Mouse (Mus musculus): ENCODE results near the gene Fry. TPM values are rescaled to one million over a fixed set of nuclear protein-coding genes. Genes with fewer than 3 reads are reported as not detected.

The Fry gene
- polyA plus RNA-seq, 1 experiment from 2014 or later = 32.5 TPM

GRCm38 (mm10) chr5:150417223-150417622 is 298.8 kb downstream of the Fry start:
- Histone ChIP-seq H3K9me3 (replicated peaks; ENCODE audit: control insufficient read depth, low read length) (peaks cover 11% of the 10 kb centered on the region), H3K4me3 (ENCODE audit: low read depth, low read length) (no peak overlapping the region), H3K9ac (ENCODE audit: low read depth, low read length) (no peak overlapping the region), H3K27ac (ENCODE audit: low read depth, low read length) (no peak overlapping the region), H3K36me3 (ENCODE audit: control insufficient read depth, insufficient read depth, low read length) (peaks cover 29% of the 10 kb centered on the region), H3K4me1 (ENCODE audit: control insufficient read depth, insufficient read depth, low read length) (peaks cover 7% of the 10 kb centered on the region; the same call in 1 of the 2 replicates), H3K4me2 (no peak overlapping the region), H3K27me3 (ENCODE audit: control insufficient read depth, insufficient read depth, low read length) (no peaks in the 10 kb centered on the region)
- no peak for ATAC-seq (replicated peaks; ENCODE audit: insufficient number of reproducible peaks, low FRiP score, low TSS enrichment)
- 92% methylated on average over 2 of the region's 2 CpGs for WGBS (ENCODE audit: insufficient replicate concordance)

GRCm38 (mm10) chr5:150418035-150418434 is 299.6 kb downstream of the Fry start:
- no peak; the same call in 1 of the 2 replicates for ATAC-seq (replicated peaks; ENCODE audit: insufficient number of reproducible peaks, low FRiP score, low TSS enrichment)
- Histone ChIP-seq H3K27ac (ENCODE audit: low read depth, low read length) (no peak overlapping the region), H3K27me3 (ENCODE audit: control insufficient read depth, insufficient read depth, low read length) (no peaks in the 10 kb centered on the region), H3K4me1 (ENCODE audit: control insufficient read depth, insufficient read depth, low read length) (peaks cover 7% of the 10 kb centered on the region; the same call in 1 of the 2 replicates), H3K9me3 (replicated peaks; ENCODE audit: control insufficient read depth, low read length) (peaks cover 11% of the 10 kb centered on the region), H3K9ac (ENCODE audit: low read depth, low read length) (no peak overlapping the region), H3K36me3 (ENCODE audit: control insufficient read depth, insufficient read depth, low read length) (peaks cover 36% of the 10 kb centered on the region), H3K4me3 (ENCODE audit: low read depth, low read length) (no peak overlapping the region), H3K4me2 (no peak overlapping the region)
- WGBS (ENCODE audit: insufficient replicate concordance) = 30% methylated on average over 6 of the region's 6 CpGs

- 82% methylated on average over 5 of the region's 5 CpGs for WGBS (ENCODE audit: insufficient replicate concordance)
- no peaks in the 10 kb centered on the region for H3K27me3 ChIP-seq (ENCODE audit: control insufficient read depth, insufficient read depth, low read length)
- H3K9me3 ChIP-seq (replicated peaks; ENCODE audit: control insufficient read depth, low read length) = no peaks in the 10 kb centered on the region
- H3K36me3 ChIP-seq (ENCODE audit: control insufficient read depth, insufficient read depth, low read length) = peaks cover 19% of the 10 kb centered on the region
- no peak overlapping the region for H3K9ac ChIP-seq (ENCODE audit: low read depth, low read length)
- no peak overlapping the region for H3K4me3 ChIP-seq (ENCODE audit: low read depth, low read length)
- ATAC-seq (replicated peaks; ENCODE audit: insufficient number of reproducible peaks, low FRiP score, low TSS enrichment) = no peak
- H3K4me2 ChIP-seq = no peak overlapping the region
- H3K27ac ChIP-seq (ENCODE audit: low read depth, low read length) = no peak overlapping the region
- no peaks in the 10 kb centered on the region for H3K4me1 ChIP-seq (ENCODE audit: control insufficient read depth, insufficient read depth, low read length)
Observed at GRCm38 (mm10) chr5:150425038-150425437, 306.6 kb downstream of the Fry start.

GRCm38 (mm10) chr5:150426595-150426994 is 308.1 kb downstream of the Fry start:
- no peak for ATAC-seq (replicated peaks; ENCODE audit: insufficient number of reproducible peaks, low FRiP score, low TSS enrichment)
- Histone ChIP-seq H3K9ac (ENCODE audit: low read depth, low read length) (no peak overlapping the region), H3K9me3 (replicated peaks; ENCODE audit: control insufficient read depth, low read length) (no peaks in the 10 kb centered on the region), H3K4me2 (no peak overlapping the region), H3K27me3 (ENCODE audit: control insufficient read depth, insufficient read depth, low read length) (no peaks in the 10 kb centered on the region), H3K4me1 (ENCODE audit: control insufficient read depth, insufficient read depth, low read length) (no peaks in the 10 kb centered on the region), H3K4me3 (ENCODE audit: low read depth, low read length) (no peak overlapping the region), H3K27ac (ENCODE audit: low read depth, low read length) (no peak overlapping the region), H3K36me3 (ENCODE audit: control insufficient read depth, insufficient read depth, low read length) (peaks cover 29% of the 10 kb centered on the region)
- 79% methylated on average over 3 of the region's 3 CpGs for WGBS (ENCODE audit: insufficient replicate concordance)

- Histone ChIP-seq H3K4me2 (no peak overlapping the region), H3K9me3 (replicated peaks; ENCODE audit: control insufficient read depth, low read length) (peaks cover 2% of the 10 kb centered on the region; the same call in 1 of the 2 replicates), H3K9ac (ENCODE audit: low read depth, low read length) (no peak overlapping the region), H3K36me3 (ENCODE audit: control insufficient read depth, insufficient read depth, low read length) (peaks cover 38% of the 10 kb centered on the region), H3K4me1 (ENCODE audit: control insufficient read depth, insufficient read depth, low read length) (no peaks in the 10 kb centered on the region), H3K4me3 (ENCODE audit: low read depth, low read length) (no peak overlapping the region), H3K27me3 (ENCODE audit: control insufficient read depth, insufficient read depth, low read length) (no peaks in the 10 kb centered on the region), H3K27ac (ENCODE audit: low read depth, low read length) (no peak overlapping the region)
- no peak for ATAC-seq (replicated peaks; ENCODE audit: insufficient number of reproducible peaks, low FRiP score, low TSS enrichment)
- WGBS (ENCODE audit: insufficient replicate concordance) = 89% methylated on average over 7 of the region's 7 CpGs
Observed at GRCm38 (mm10) chr5:150431286-150431685, 312.8 kb downstream of the Fry start.

GRCm38 (mm10) chr5:150432960-150433359 is 314.5 kb downstream of the Fry start:
- peaks cover 2% of the 10 kb centered on the region; the same call in 1 of the 2 replicates for H3K9me3 ChIP-seq (replicated peaks; ENCODE audit: control insufficient read depth, low read length)
- H3K36me3 ChIP-seq (ENCODE audit: control insufficient read depth, insufficient read depth, low read length) = peaks cover 36% of the 10 kb centered on the region

GRCm38 (mm10) chr5:150436629-150437389 is 318.4 kb downstream of the Fry start:
- Histone ChIP-seq H3K27me3 (ENCODE audit: control insufficient read depth, insufficient read depth, low read length) (no peaks in the 10 kb centered on the region), H3K27ac (ENCODE audit: low read depth, low read length) (no peak overlapping the region), H3K9ac (ENCODE audit: low read depth, low read length) (peak overlapping the region; percentile 56; the same call in 1 of the 2 replicates), H3K36me3 (ENCODE audit: control insufficient read depth, insufficient read depth, low read length) (peaks cover 19% of the 10 kb centered on the region), H3K4me1 (ENCODE audit: control insufficient read depth, insufficient read depth, low read length) (0 out of 2 replicates have a peak, but pooled peaks cover 3% of the 10 kb centered on the region), H3K4me3 (ENCODE audit: low read depth, low read length) (peak overlapping the region; percentile 30), H3K9me3 (replicated peaks; ENCODE audit: control insufficient read depth, low read length) (peaks cover 2% of the 10 kb centered on the region; the same call in 1 of the 2 replicates), H3K4me2 (peak overlapping the region; percentile 64)
- WGBS (ENCODE audit: insufficient replicate concordance) = 22% methylated on average over 34 of the region's 34 CpGs
- ATAC-seq (replicated peaks; ENCODE audit: insufficient number of reproducible peaks, low FRiP score, low TSS enrichment) = no peak

More at GRCm38 (mm10) chr5:150432960-150433359, 314.5 kb downstream of the Fry start:
- Histone ChIP-seq H3K27ac (ENCODE audit: low read depth, low read length) (no peak overlapping the region), H3K27me3 (ENCODE audit: control insufficient read depth, insufficient read depth, low read length) (no peaks in the 10 kb centered on the region), H3K4me2 (no peak overlapping the region), H3K9ac (ENCODE audit: low read depth, low read length) (no peak overlapping the region), H3K4me1 (ENCODE audit: control insufficient read depth, insufficient read depth, low read length) (0 out of 2 replicates have a peak, but pooled peaks cover 3% of the 10 kb centered on the region), H3K4me3 (ENCODE audit: low read depth, low read length) (no peak overlapping the region)
- 95% methylated on average over 2 of the region's 2 CpGs for WGBS (ENCODE audit: insufficient replicate concordance)
- no peak for ATAC-seq (replicated peaks; ENCODE audit: insufficient number of reproducible peaks, low FRiP score, low TSS enrichment)

GRCm38 (mm10) chr5:150441690-150442089 is 323.2 kb downstream of the Fry start:
- no peaks in the 10 kb centered on the region for H3K27me3 ChIP-seq (ENCODE audit: control insufficient read depth, insufficient read depth, low read length)
- 37% methylated on average over 7 of the region's 7 CpGs for WGBS (ENCODE audit: insufficient replicate concordance)
- H3K27ac ChIP-seq (ENCODE audit: low read depth, low read length) = no peak overlapping the region
- H3K4me2 ChIP-seq = no peak overlapping the region
- no peak for ATAC-seq (replicated peaks; ENCODE audit: insufficient number of reproducible peaks, low FRiP score, low TSS enrichment)
- H3K4me3 ChIP-seq (ENCODE audit: low read depth, low read length) = no peak overlapping the region
- 0 out of 2 replicates have a peak, but pooled peaks cover under 1% of the 10 kb centered on the region for H3K4me1 ChIP-seq (ENCODE audit: control insufficient read depth, insufficient read depth, low read length)
- H3K9ac ChIP-seq (ENCODE audit: low read depth, low read length) = no peak overlapping the region
- H3K36me3 ChIP-seq (ENCODE audit: control insufficient read depth, insufficient read depth, low read length) = no peaks in the 10 kb centered on the region; the same call in none of the 2 replicates
- H3K9me3 ChIP-seq (replicated peaks; ENCODE audit: control insufficient read depth, low read length) = no peaks in the 10 kb centered on the region
